Mouse (Mus musculus): ENCODE measurements around the gene Hscb. TPM values are rescaled to one million over a fixed set of nuclear protein-coding genes. Genes with fewer than 3 reads are reported as not detected.
"Not testable (repeated sequence)": the region's sequence is repeated elsewhere in the genome, so short reads cannot be mapped to it uniquely, and the experiment has no call there.

Hscb gene
- polyA plus RNA-seq, 1 experiment from 2014 or later: 27.2 TPM

DNA sequence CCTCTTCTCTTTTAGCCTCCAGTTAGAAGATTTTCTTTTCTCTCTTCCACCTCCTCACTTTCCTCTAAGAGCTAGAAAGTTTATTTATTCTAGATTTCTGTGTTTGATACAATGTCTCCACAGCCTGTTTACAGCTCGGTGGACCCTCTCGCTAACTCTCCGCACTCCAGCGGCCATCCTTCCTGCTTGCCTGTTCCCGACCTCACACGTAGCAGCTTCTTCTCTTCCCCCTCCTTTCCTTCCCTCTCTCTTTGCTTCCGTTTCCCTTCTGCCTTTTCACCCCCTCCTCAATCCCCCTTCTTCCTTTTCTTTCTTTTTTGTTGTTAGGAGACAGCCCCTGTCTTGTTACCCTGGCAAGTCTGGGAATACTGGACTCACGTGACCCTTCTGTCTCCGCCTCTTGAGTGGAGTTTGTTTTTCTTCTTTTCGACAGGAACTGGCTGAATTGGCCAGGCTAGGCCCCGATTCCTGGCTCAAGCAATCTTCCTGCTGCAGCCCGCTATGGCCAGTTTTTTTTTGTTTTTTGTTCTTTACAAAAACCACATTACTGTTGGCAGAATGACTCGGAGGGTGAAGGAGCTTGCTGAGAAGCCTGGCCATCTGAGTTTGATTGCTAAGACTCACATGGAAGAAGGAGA, 19.6 kb upstream of the Hscb start:
- WGBS: 52% methylated on average over 13 of the region's 13 CpGs
- Histone ChIP-seq H3K27me3 (replicated peaks; ENCODE audit: low read depth, poor library complexity, severe bottlenecking) (no peaks in the 10 kb centered on the region), H3K36me3 (replicated peaks) (peaks cover 89% of the 10 kb centered on the region), H3K27ac (replicated peaks) (peak overlapping the region; percentile 77), H3K4me1 (peaks cover 20% of the 10 kb centered on the region), H3K4me3 (0 out of 2 replicates have a peak overlapping the region, but pooled peaks have one; percentile 23), H3K9me3 (no peaks in the 10 kb centered on the region)
- DNase-seq (ENCODE audit: low spot score): peak; percentile 32

DNA sequence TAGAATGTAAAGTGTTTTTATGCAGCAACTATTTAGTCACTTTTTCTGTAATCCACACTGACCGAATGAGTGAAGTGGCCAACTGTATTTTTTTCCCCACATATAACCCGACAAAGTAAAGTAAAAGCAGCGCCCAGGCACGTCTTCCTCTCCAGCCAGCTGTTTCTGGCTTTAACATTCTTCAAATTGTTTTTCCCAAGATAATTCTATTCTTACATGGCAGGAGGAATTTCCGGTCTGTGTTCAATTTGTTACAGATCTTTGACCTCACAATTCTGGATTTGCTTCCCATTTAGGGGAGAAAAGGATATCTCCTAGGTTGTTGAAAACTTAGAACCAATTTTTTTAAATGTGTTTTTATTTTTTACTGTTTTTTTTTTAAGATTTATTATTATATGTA, 17.5 kb upstream of the Hscb start:
- DNase-seq (ENCODE audit: low spot score): no peak
- 68% methylated on average over 5 of the region's 5 CpGs for WGBS

DNA sequence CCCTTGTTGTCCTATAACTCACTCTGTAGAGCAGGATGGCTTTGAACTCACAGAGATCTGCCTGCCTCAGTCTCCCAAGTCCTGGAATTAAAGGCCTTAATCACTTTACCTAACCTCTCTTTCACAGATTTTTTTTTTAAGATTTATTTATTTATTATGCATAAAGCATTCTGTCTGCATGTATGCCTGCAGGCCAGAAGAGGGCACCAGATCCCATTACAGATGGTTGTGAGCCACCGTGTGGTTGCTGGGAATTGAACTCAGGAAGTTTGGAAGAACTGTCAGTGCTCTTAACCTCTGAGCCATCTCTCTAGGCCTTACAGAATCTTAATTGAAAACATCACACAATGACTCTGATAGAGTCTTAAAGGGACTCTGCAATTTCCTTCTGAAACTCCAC, 13.4 kb upstream of the Hscb start:
- peaks cover 12% of the 10 kb centered on the region for H3K4me1 ChIP-seq
- H3K4me3 ChIP-seq: no peak overlapping the region
- no peak for DNase-seq (ENCODE audit: low spot score)
- peaks cover 86% of the 10 kb centered on the region for H3K36me3 ChIP-seq (replicated peaks)
- 0 out of 2 replicates have a peak, but pooled peaks cover 2% of the 10 kb centered on the region for H3K9me3 ChIP-seq
- H3K27ac ChIP-seq (replicated peaks): no peak overlapping the region
- 73% methylated on average over 1 of the region's 1 CpGs for WGBS
- H3K27me3 ChIP-seq (replicated peaks; ENCODE audit: low read depth, poor library complexity, severe bottlenecking): no peaks in the 10 kb centered on the region

More for the DNA sequence above, 17.5 kb upstream of the Hscb start:
- H3K9me3 ChIP-seq: 0 out of 2 replicates have a peak, but pooled peaks cover 2% of the 10 kb centered on the region
- peaks cover 84% of the 10 kb centered on the region for H3K36me3 ChIP-seq (replicated peaks)
- no peaks in the 10 kb centered on the region for H3K27me3 ChIP-seq (replicated peaks; ENCODE audit: low read depth, poor library complexity, severe bottlenecking)
- H3K4me3 ChIP-seq: no peak overlapping the region
- H3K27ac ChIP-seq (replicated peaks): no peak overlapping the region
- H3K4me1 ChIP-seq: peaks cover 25% of the 10 kb centered on the region

- H3K9me3 ChIP-seq: no peaks in the 10 kb centered on the region
- peaks cover 54% of the 10 kb centered on the region for H3K36me3 ChIP-seq (replicated peaks)
- 90% methylated on average over 14 of the region's 14 CpGs for WGBS
- H3K27me3 ChIP-seq (replicated peaks; ENCODE audit: low read depth, poor library complexity, severe bottlenecking): no peaks in the 10 kb centered on the region
- H3K4me3 ChIP-seq: peak overlapping the region; percentile 83
- H3K27ac ChIP-seq (replicated peaks): no peak overlapping the region
- DNase-seq (ENCODE audit: low spot score): no peak
- H3K4me1 ChIP-seq: peaks cover 20% of the 10 kb centered on the region
Observed at GRCm38 (mm10) chr5:110841046-110841862, 1.7 kb upstream of the Hscb start.

DNA sequence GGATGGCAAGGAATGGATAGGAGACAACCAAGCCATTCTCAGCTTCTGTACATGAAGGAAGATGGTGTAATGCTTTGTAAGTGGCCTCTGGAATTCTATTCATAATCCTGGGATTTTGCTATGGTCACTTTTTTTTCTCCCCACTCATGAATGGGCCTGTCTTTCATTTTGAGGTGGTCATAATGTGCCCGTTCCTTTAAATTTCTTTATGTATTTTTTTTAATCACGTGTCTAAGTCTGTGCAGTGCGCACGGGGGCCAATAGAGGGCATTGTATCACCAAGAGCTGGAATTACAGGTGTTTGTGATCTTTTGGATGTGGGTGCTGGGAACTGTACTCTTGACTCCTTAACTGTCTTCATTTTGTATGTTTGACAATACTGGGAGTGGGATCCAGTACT, 888 bp upstream of the Hscb start:
- Histone ChIP-seq H3K9me3 (no peaks in the 10 kb centered on the region), H3K4me3 (peak overlapping the region; percentile 83), H3K27ac (replicated peaks) (peak overlapping the region; percentile 88), H3K27me3 (replicated peaks; ENCODE audit: low read depth, poor library complexity, severe bottlenecking) (no peaks in the 10 kb centered on the region), H3K4me1 (peaks cover 24% of the 10 kb centered on the region), H3K36me3 (replicated peaks) (peaks cover 46% of the 10 kb centered on the region)
- WGBS: 9% methylated on average over 4 of the region's 4 CpGs
- DNase-seq (ENCODE audit: low spot score): peak; percentile 56

DNA sequence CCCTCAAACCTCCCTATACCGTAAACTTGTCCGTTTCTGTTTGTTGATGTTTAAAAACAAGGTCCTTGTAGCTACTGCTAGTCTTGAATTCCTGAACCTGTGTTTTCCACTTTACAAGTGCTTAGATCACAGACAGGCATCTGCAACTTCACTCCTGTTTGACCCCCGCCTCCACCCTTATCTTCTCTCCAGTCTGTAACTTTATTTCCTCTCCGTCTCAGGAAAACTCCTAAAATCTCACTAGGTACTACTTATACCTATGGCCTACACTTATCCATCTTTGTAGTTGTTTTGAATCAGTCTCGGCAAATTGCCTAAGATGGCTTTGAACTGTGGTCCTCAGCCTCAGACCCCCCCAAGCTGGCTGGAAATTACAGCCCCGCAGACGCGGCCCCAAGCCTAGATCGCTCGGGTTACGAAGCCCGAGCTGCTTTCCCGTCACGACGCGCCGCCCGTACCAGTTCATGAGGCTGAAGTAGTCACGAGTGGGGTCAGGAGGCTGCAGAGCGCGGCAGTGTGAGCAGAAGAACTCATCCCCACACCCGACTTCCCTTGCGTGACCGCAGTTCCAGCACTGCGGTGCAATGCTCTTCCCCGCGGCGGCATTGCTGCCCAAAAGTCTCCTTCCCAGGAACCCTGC, 419 bp downstream of the Hscb start:
- DNase-seq (ENCODE audit: low spot score): no peak

DNA sequence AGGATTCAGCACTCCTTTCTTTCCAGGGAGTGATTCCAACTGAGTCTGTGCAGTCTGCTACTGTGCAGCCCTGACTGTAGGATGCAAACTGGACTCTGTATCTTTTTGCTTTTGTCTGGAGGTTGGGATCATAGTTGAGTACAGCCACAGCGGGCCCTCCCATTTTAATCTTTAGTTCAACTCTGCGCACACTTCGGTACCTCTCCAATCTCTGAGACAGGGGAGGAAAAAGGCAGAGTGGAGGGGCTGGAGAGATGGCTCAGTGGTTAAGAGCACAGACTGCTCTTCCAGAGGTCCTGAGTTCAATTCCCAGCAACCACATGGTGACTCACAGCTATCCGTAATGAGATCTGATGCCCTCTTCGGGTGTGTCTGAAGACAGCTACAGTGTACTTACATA, 1.6 kb downstream of the Hscb start:
- not testable (repeated sequence) for DNase-seq (ENCODE audit: low spot score); H3K9me3 ChIP-seq; H3K27me3 ChIP-seq (replicated peaks; ENCODE audit: low read depth, poor library complexity, severe bottlenecking); H3K27ac ChIP-seq (replicated peaks); H3K4me3 ChIP-seq
- peaks cover 35% of the 10 kb centered on the region for H3K36me3 ChIP-seq (replicated peaks)
- 82% methylated on average over 5 of the region's 5 CpGs for WGBS
- peaks cover 24% of the 10 kb centered on the region for H3K4me1 ChIP-seq

More for the DNA sequence above, 419 bp downstream of the Hscb start:
- Histone ChIP-seq H3K27ac (replicated peaks) (peak overlapping the region; percentile 89), H3K27me3 (replicated peaks; ENCODE audit: low read depth, poor library complexity, severe bottlenecking) (no peaks in the 10 kb centered on the region), H3K9me3 (no peaks in the 10 kb centered on the region), H3K4me1 (peaks cover 24% of the 10 kb centered on the region), H3K36me3 (replicated peaks) (peaks cover 36% of the 10 kb centered on the region), H3K4me3 (peak overlapping the region; percentile 83)
- 8% methylated on average over 28 of the region's 28 CpGs for WGBS

GRCm38 (mm10) chr5:110835959-110836358, 3.6 kb downstream of the Hscb start:
- no peaks in the 10 kb centered on the region for H3K27me3 ChIP-seq (replicated peaks; ENCODE audit: low read depth, poor library complexity, severe bottlenecking)
- peak; percentile 46 for DNase-seq (ENCODE audit: low spot score)
- H3K4me3 ChIP-seq: no peak overlapping the region
- H3K4me1 ChIP-seq: peaks cover 20% of the 10 kb centered on the region
- WGBS: 33% methylated on average over 3 of the region's 3 CpGs
- H3K27ac ChIP-seq (replicated peaks): no peak overlapping the region
- H3K9me3 ChIP-seq: no peaks in the 10 kb centered on the region
- peaks cover 17% of the 10 kb centered on the region for H3K36me3 ChIP-seq (replicated peaks)

DNA sequence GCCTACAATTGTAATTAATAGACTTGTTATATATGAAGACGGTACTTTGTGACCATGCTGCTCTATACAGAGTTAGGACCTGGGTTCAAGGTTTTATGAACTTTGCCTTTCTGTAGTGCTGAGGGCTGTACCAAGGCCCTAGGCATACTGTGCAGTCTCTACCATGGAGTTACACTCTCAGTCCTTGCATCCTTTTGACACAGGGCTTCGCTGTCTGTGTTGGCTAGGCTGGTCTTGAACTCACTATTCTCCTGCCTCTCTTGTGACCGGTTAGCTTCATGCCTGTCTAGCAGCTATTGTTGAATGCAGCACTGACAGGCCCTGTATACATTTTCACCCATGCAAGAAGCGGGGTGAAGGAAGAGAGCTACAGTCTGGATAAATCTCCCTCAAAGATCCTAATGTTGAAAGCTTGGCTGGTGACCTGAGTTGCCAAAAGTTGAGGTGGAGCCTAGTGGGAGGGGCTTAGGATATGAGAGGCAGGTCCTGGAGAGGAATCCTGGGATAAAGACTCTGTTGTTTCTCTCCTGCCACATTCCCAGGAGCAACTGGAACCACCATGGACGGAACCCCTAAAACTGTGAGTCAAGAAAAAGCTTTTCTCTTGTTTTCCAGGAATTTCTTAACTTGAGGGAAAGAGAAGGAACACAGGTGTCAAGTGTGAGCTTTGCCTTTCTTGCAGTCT, 8.4 kb downstream of the Hscb start:
- WGBS: 88% methylated on average over 5 of the region's 5 CpGs
- no peak for DNase-seq (ENCODE audit: low spot score)
- H3K4me1 ChIP-seq: 0 out of 2 replicates have a peak, but pooled peaks cover 4% of the 10 kb centered on the region
- peaks cover 16% of the 10 kb centered on the region for H3K36me3 ChIP-seq (replicated peaks)
- no peaks in the 10 kb centered on the region for H3K27me3 ChIP-seq (replicated peaks; ENCODE audit: low read depth, poor library complexity, severe bottlenecking)
- H3K4me3 ChIP-seq: no peak overlapping the region
- no peak overlapping the region for H3K27ac ChIP-seq (replicated peaks)
- H3K9me3 ChIP-seq: no peaks in the 10 kb centered on the region

DNA sequence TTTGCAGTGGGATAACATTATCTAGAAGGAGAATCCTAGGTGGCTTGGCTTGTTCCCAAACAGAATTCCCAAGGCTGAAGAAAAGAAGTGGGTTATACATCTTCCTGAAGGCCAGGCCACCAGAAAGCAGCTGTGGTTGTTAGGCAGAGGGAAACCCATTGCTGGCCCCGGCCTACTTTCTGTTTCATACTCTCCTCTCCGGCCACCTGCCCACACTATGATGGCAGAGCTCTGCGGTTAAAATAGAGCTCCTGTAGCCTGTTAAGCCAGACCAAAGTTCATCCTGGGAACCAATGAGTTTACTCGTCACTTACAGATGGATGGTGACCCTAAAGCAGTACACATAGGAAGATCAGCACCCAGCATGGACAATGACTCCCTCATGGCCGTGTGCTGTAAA, 12.0 kb downstream of the Hscb start:
- Histone ChIP-seq H3K27ac (replicated peaks) (no peak overlapping the region), H3K9me3 (no peaks in the 10 kb centered on the region), H3K4me1 (no peaks in the 10 kb centered on the region), H3K36me3 (replicated peaks) (no peaks in the 10 kb centered on the region; the same call in 1 of the 2 replicates), H3K4me3 (no peak overlapping the region), H3K27me3 (replicated peaks; ENCODE audit: low read depth, poor library complexity, severe bottlenecking) (no peaks in the 10 kb centered on the region)
- WGBS: 90% methylated on average over 5 of the region's 5 CpGs
- no peak for DNase-seq (ENCODE audit: low spot score)

DNA sequence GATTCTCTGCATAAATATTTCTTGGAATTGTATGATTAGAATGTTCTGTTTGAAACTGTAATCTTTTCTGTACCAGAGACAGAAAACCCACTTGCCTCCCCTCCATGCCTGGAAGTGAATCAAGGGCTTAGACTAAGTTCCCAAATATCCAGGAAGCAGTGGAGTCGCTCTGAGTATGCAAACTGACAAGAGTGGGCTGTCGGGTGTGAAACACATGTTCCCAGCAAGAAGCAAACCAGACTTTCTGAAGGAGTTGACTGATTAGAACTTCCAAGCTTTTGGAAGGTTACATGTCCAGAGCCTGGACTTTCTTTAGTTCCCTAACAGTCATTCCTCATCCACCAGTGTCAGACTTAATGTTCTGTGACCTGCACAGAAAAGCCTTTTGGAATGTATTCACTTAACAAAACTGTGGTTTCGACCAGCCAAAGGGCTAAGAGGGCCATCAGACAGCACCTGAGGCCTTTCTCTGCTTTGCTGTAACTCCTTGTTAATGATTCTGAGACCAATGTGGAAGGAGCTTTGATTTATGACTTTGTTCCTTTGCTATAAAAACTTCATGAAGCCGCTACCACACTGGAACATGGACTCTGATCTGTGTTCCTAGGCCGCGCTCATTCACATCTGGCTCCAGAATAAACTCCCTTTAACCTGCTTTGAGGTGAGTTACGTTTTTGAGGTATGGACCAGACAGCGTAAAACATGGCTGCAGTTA, 12.6 kb downstream of the Hscb start:
- H3K4me1 ChIP-seq: no peaks in the 10 kb centered on the region
- no peak overlapping the region for H3K4me3 ChIP-seq
- H3K9me3 ChIP-seq: no peaks in the 10 kb centered on the region
- no peaks in the 10 kb centered on the region for H3K27me3 ChIP-seq (replicated peaks; ENCODE audit: low read depth, poor library complexity, severe bottlenecking)
- H3K27ac ChIP-seq (replicated peaks): no peak overlapping the region
- no peaks in the 10 kb centered on the region; the same call in 1 of the 2 replicates for H3K36me3 ChIP-seq (replicated peaks)
- 91% methylated on average over 8 of the region's 8 CpGs for WGBS
- no peak for DNase-seq (ENCODE audit: low spot score)

DNA sequence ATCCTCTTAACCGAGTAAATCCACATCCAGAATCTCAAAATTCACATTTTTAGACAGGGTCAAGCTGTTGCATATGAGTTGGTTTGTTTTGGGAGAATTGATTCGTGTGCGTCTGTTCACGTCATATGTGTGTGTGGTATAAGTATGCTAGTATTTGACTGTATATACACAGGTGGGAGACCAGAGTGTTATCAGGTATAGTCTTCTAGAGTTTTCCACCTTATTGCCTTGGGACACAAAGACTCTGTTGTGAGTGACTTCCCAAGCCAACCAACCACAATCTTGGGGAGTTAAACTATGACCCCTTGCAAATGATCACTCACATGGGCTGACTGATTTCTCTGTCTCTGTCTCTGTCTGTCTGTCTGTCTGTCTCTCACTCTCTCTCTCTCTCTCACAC, 15.2 kb downstream of the Hscb start:
- DNase-seq (ENCODE audit: low spot score): no peak
- no peaks in the 10 kb centered on the region for H3K27me3 ChIP-seq (replicated peaks; ENCODE audit: low read depth, poor library complexity, severe bottlenecking)
- no peaks in the 10 kb centered on the region for H3K4me1 ChIP-seq
- H3K36me3 ChIP-seq (replicated peaks): no peaks in the 10 kb centered on the region; the same call in 1 of the 2 replicates
- no peaks in the 10 kb centered on the region for H3K9me3 ChIP-seq
- 89% methylated on average over 4 of the region's 4 CpGs for WGBS
- H3K4me3 ChIP-seq: no peak overlapping the region
- H3K27ac ChIP-seq (replicated peaks): no peak overlapping the region

Data from embryonic facial prominence, embryonic 10.5 days (tissue).